Mouse (Mus musculus) right cerebral cortex, adult 2 months (tissue): ENCODE measurements around the gene Mier1.

Experiments
- DNase-seq, 2 experiments: peaks; one replicate each; pipeline ENCODE4 v3.0.0; 2021 to 2022; ENCODE audit warnings: low spot score in 2 of 2

Gene Mier1

GRCm38 (mm10) chr4:103114184-103115111 lies at the start of gene Mier1, which contains the start of gene Wdr78:
Mier1 (plus strand) TSS chr4:103114390.
Wdr78 (minus strand) TSS chr4:103114555.
- DNase-seq: peak; percentile 89 to 94

GRCm38 (mm10) chr4:103064421-103064820 lies 49.8 kb upstream of the Mier1 start:
- no peak for DNase-seq

- no peak for DNase-seq
Observed at GRCm38 (mm10) chr4:103064976-103065375, 49.2 kb upstream of the Mier1 start.

GRCm38 (mm10) chr4:103067906-103068655 lies 46.1 kb upstream of the Mier1 start:
- no peak for DNase-seq

- DNase-seq: no peak
Observed at GRCm38 (mm10) chr4:103070631-103071030, 43.6 kb upstream of the Mier1 start.

GRCm38 (mm10) chr4:103085237-103085636 lies 29.0 kb upstream of the Mier1 start:
- no peak for DNase-seq

GRCm38 (mm10) chr4:103095921-103096320 lies 18.3 kb upstream of the Mier1 start:
- peak in 1 of 2 experiments; percentile 23 for DNase-seq

GRCm38 (mm10) chr4:103098532-103098931 lies 15.7 kb upstream of the Mier1 start:
- DNase-seq: no peak

- no peak for DNase-seq
Observed at GRCm38 (mm10) chr4:103112651-103113050, 1.5 kb upstream of the Mier1 start.

GRCm38 (mm10) chr4:103113402-103113801 lies 788 bp upstream of the Mier1 start:
- DNase-seq: no peak

GRCm38 (mm10) chr4:103118888-103119228 lies 4.7 kb downstream of the Mier1 start:
- DNase-seq: peak in 1 of 2 experiments; percentile 25

GRCm38 (mm10) chr4:103119229-103120027 lies 5.2 kb downstream of the Mier1 start:
- DNase-seq: peak; percentile 52 to 59

GRCm38 (mm10) chr4:103120028-103120384 lies 5.8 kb downstream of the Mier1 start:
- DNase-seq: no peak

GRCm38 (mm10) chr4:103120395-103120794 lies 6.2 kb downstream of the Mier1 start:
- no peak for DNase-seq

GRCm38 (mm10) chr4:103120874-103121389 lies 6.7 kb downstream of the Mier1 start:
- no peak for DNase-seq

- DNase-seq: no peak
Observed at GRCm38 (mm10) chr4:103123086-103123485, 8.9 kb downstream of the Mier1 start.

GRCm38 (mm10) chr4:103123606-103124005 lies 9.4 kb downstream of the Mier1 start:
- no peak for DNase-seq

- no peak for DNase-seq
Observed at GRCm38 (mm10) chr4:103126533-103126932, 12.3 kb downstream of the Mier1 start.

GRCm38 (mm10) chr4:103136946-103137345 lies 22.8 kb downstream of the Mier1 start:
- no peak for DNase-seq

GRCm38 (mm10) chr4:103146339-103146738 lies 32.1 kb downstream of the Mier1 start:
- peak; percentile 86 to 91 for DNase-seq

GRCm38 (mm10) chr4:103151946-103152345 lies 37.8 kb downstream of the Mier1 start:
- DNase-seq: no peak

GRCm38 (mm10) chr4:103158781-103159180 lies 44.6 kb downstream of the Mier1 start:
- no peak for DNase-seq
